Mouse (Mus musculus): ENCODE data around the gene Lrpprc.
A peak's percentile ranks its signal among the peaks of the same experiment; 100 is the strongest.

Gene Lrpprc

GRCm38 (mm10) chr17:84716252-84716872 lies 74.2 kb downstream of the Lrpprc start:
- DNase-seq (ENCODE audit: low spot score) = no peak

- DNase-seq (ENCODE audit: low spot score) = no peak
Measured at GRCm38 (mm10) chr17:84714930-84715329, 75.7 kb downstream of the Lrpprc start.

GRCm38 (mm10) chr17:84713563-84714164 lies 76.9 kb downstream of the Lrpprc start:
- DNase-seq (ENCODE audit: low spot score) = no peak

GRCm38 (mm10) chr17:84709403-84709851 lies 81.2 kb downstream of the Lrpprc start:
- no peak for DNase-seq (ENCODE audit: low spot score)

GRCm38 (mm10) chr17:84708818-84709217 lies 81.8 kb downstream of the Lrpprc start:
- DNase-seq (ENCODE audit: low spot score) = no peak

GRCm38 (mm10) chr17:84707407-84707806 lies 83.2 kb downstream of the Lrpprc start:
- no peak for DNase-seq (ENCODE audit: low spot score)

- peak; percentile 47 for DNase-seq (ENCODE audit: low spot score)
Measured at GRCm38 (mm10) chr17:84698727-84699126, 91.9 kb downstream of the Lrpprc start.

GRCm38 (mm10) chr17:84696537-84696936 lies 94.1 kb downstream of the Lrpprc start:
- DNase-seq (ENCODE audit: low spot score) = no peak

- DNase-seq (ENCODE audit: low spot score) = no peak
Measured at GRCm38 (mm10) chr17:84693741-84694140, 96.8 kb downstream of the Lrpprc start.

GRCm38 (mm10) chr17:84690111-84690510 lies 100.5 kb downstream of the Lrpprc start:
- DNase-seq (ENCODE audit: low spot score) = no peak

GRCm38 (mm10) chr17:84689316-84689715 lies 101.3 kb downstream of the Lrpprc start:
- DNase-seq (ENCODE audit: low spot score) = no peak

- DNase-seq (ENCODE audit: low spot score) = no peak
Measured at GRCm38 (mm10) chr17:84688834-84689233, 101.8 kb downstream of the Lrpprc start.

GRCm38 (mm10) chr17:84687994-84688393 lies 102.6 kb downstream of the Lrpprc start:
- no peak for DNase-seq (ENCODE audit: low spot score)

GRCm38 (mm10) chr17:84685286-84685685 lies 105.3 kb downstream of the Lrpprc start:
- no peak for DNase-seq (ENCODE audit: low spot score)

GRCm38 (mm10) chr17:84684284-84684683 lies 106.3 kb downstream of the Lrpprc start:
- DNase-seq (ENCODE audit: low spot score) = no peak

- DNase-seq (ENCODE audit: low spot score) = no peak
Measured at GRCm38 (mm10) chr17:84682734-84683717, 107.6 kb downstream of the Lrpprc start, which contains the start of gene Abcg5. TSS of gene Abcg5 (minus strand) at chr17:84683011.

- no peak for DNase-seq (ENCODE audit: low spot score)
Measured at GRCm38 (mm10) chr17:84681670-84682069, 108.9 kb downstream of the Lrpprc start.

GRCm38 (mm10) chr17:84677595-84677994 lies 113.0 kb downstream of the Lrpprc start:
- DNase-seq (ENCODE audit: low spot score) = no peak

GRCm38 (mm10) chr17:84675951-84676366 lies 114.6 kb downstream of the Lrpprc start, which contains the start of gene Abcg8:
TSS of gene Abcg8 (plus strand) at chr17:84676302.
- DNase-seq (ENCODE audit: low spot score) = peak; percentile 10

GRCm38 (mm10) chr17:84675204-84675603 lies 115.4 kb downstream of the Lrpprc start:
- no peak for DNase-seq (ENCODE audit: low spot score)

GRCm38 (mm10) chr17:84674048-84674447 lies 116.5 kb downstream of the Lrpprc start:
- no peak for DNase-seq (ENCODE audit: low spot score)
